Mouse (Mus musculus) neural tube, embryonic 13.5 days (tissue): ENCODE results near the gene Fabp6. TPM values are rescaled to one million over a fixed set of nuclear protein-coding genes. Genes with fewer than 3 reads are reported as not detected.

Source experiments
- ATAC-seq: fragments of 200-750 bp; cut with Nextera tagmentation; 2 replicates; pipeline ENCODE4 v1.8.0; 2017; ENCODE audit warnings: low read depth, mild to moderate bottlenecking, moderate TSS enrichment, moderate library complexity
- H3K27ac ChIP-seq: fragments of 300-500 bp; sonication (generic); replicated peaks from 2 replicates; pipeline ENCODE4 v1.5.1; 2015; ENCODE audit warnings: moderate library complexity, mild to moderate bottlenecking, inconsistent platforms
- H3K27me3 ChIP-seq: fragments of 300-500 bp; sonication (generic); 2 replicates; pipeline ENCODE4 v1.6.1; 2015; ENCODE audit warnings: mild to moderate bottlenecking, inconsistent platforms
- H3K36me3 ChIP-seq: fragments of 300-500 bp; sonication (generic); 2 replicates; pipeline ENCODE4 v1.6.1; 2015; ENCODE audit warnings: mild to moderate bottlenecking, inconsistent platforms
- H3K4me1 ChIP-seq: fragments of 300-500 bp; sonication (generic); replicated peaks from 2 replicates; pipeline ENCODE4 v1.6.1; 2015; ENCODE audit warnings: inconsistent platforms
- H3K4me2 ChIP-seq: fragments of 300-500 bp; sonication (generic); 2 replicates; pipeline ENCODE4 v1.6.1; 2015; ENCODE audit warnings: inconsistent platforms, mild to moderate bottlenecking, moderate library complexity
- H3K4me3 ChIP-seq: fragments of 300-500 bp; sonication (generic); 2 replicates; pipeline ENCODE4 v1.5.1; 2015; ENCODE audit warnings: mild to moderate bottlenecking, inconsistent platforms
- H3K9ac ChIP-seq: fragments of 300-500 bp; sonication (generic); 2 replicates; pipeline ENCODE4 v1.6.1; 2015; ENCODE audit warnings: moderate library complexity, mild to moderate bottlenecking, inconsistent platforms
- H3K9me3 ChIP-seq: fragments of 300-500 bp; sonication (generic); 2 replicates; pipeline ENCODE4 v1.6.1; 2016; ENCODE audit warnings: inconsistent platforms
- WGBS: fragments of 180-500 bp; shearing (Covaris S2); methylation state at CpG from one replicate; pipeline ENCODE4 v1.1.7; 2015; 5-methylcytosine and 5-hydroxymethylcytosine counted together
- polyA plus RNA-seq: library from polyadenylated mRNA; unstranded; fragments of >200 nt; fragmentation: Nextera tagmentation; extraction: Ambion mirVana; gene quantifications from 2 replicates; pipeline ENCODE4 v1.2.1, GENCODE M21; 2015

Gene Fabp6
- polyA plus RNA-seq, 1 experiment from 2014 or later: not detected

- no peak overlapping the region for H3K4me3 ChIP-seq
- no peaks in the 10 kb centered on the region for H3K27me3 ChIP-seq
- WGBS: 83% methylated on average over 5 of the region's 5 CpGs
- peaks cover 28% of the 10 kb centered on the region for H3K4me1 ChIP-seq
- no peaks in the 10 kb centered on the region for H3K36me3 ChIP-seq
- no peak overlapping the region for H3K27ac ChIP-seq
- no peak overlapping the region for H3K4me2 ChIP-seq
- no peak for ATAC-seq
- no peaks in the 10 kb centered on the region for H3K9me3 ChIP-seq
- no peak overlapping the region for H3K9ac ChIP-seq
These were observed 20.4 kb upstream of the Fabp6 start for GRCm38 (mm10) chr11:43621769-43622168.

DNA sequence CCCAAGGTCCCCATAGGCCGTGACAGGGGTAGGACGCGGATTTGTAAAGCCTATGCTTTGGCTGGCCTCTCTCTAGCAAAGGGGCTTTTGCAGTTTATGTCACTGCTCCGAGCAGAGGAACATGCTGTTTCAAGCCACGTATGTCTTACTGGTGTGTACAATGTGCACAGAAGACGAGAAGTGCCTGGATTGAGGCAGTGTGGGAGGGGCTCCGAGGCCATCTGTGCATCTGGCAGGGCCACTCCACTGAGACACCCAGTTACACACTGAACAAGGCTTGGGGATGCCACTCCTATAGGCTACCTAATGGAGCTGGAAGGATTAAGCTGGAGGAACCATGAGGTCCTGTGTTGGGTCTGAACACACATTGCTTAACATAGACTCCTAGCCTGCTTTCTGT is 17.1 kb upstream of the Fabp6 start:
- Histone ChIP-seq H3K27me3 (no peaks in the 10 kb centered on the region), H3K9me3 (no peaks in the 10 kb centered on the region), H3K36me3 (no peaks in the 10 kb centered on the region), H3K4me3 (no peak overlapping the region), H3K9ac (no peak overlapping the region), H3K4me1 (peaks cover 19% of the 10 kb centered on the region), H3K4me2 (no peak overlapping the region), H3K27ac (peak overlapping the region; percentile 76)
- WGBS: 44% methylated on average over 7 of the region's 7 CpGs
- ATAC-seq: peak; percentile 71

GRCm38 (mm10) chr11:43617924-43618323 is 16.6 kb upstream of the Fabp6 start:
- Histone ChIP-seq H3K9ac (no peak overlapping the region), H3K9me3 (no peaks in the 10 kb centered on the region), H3K27me3 (no peaks in the 10 kb centered on the region), H3K36me3 (no peaks in the 10 kb centered on the region), H3K4me3 (no peak overlapping the region), H3K4me1 (peaks cover 23% of the 10 kb centered on the region), H3K27ac (peak overlapping the region; percentile 76), H3K4me2 (no peak overlapping the region)
- peak; percentile 68; the same call in 1 of the 2 replicates for ATAC-seq
- 22% methylated on average over 5 of the region's 5 CpGs for WGBS

GRCm38 (mm10) chr11:43612834-43613488 is 11.6 kb upstream of the Fabp6 start:
- H3K36me3 ChIP-seq: no peaks in the 10 kb centered on the region
- H3K9ac ChIP-seq: peak overlapping the region; percentile 46; the same call in 1 of the 2 replicates
- WGBS: 26% methylated on average over 12 of the region's 12 CpGs
- H3K4me2 ChIP-seq: no peak overlapping the region
- peak; percentile 73 for ATAC-seq
- peak overlapping the region; percentile 86 for H3K27ac ChIP-seq
- H3K4me3 ChIP-seq: no peak overlapping the region
- H3K27me3 ChIP-seq: no peaks in the 10 kb centered on the region
- no peaks in the 10 kb centered on the region for H3K9me3 ChIP-seq
- H3K4me1 ChIP-seq: peaks cover 32% of the 10 kb centered on the region

DNA sequence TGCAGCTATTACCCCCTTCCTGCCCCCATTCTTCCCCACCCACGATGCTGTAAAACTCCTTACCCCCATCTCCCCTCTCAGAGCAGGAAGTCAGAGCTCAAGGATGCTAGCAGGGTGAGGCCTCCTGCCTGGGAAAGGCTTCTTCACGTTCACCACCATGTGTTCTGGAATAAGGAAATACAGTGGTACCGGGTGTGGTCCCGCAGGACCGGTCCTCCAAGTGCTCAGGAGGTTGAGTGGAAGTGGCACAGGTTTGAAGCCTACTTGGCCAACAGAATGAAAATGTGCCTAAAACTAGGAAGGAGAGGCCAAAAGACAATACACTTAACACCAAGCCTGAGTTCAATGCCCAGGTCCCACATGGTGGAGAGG is 9.3 kb upstream of the Fabp6 start:
- Histone ChIP-seq H3K9ac (no peak overlapping the region), H3K4me3 (no peak overlapping the region), H3K27me3 (no peaks in the 10 kb centered on the region), H3K4me2 (no peak overlapping the region), H3K9me3 (no peaks in the 10 kb centered on the region), H3K4me1 (peaks cover 24% of the 10 kb centered on the region), H3K27ac (no peak overlapping the region), H3K36me3 (no peaks in the 10 kb centered on the region)
- ATAC-seq: no peak
- whole genome bisulfite sequencing: 76% methylated on average over 5 of the region's 5 CpGs

DNA sequence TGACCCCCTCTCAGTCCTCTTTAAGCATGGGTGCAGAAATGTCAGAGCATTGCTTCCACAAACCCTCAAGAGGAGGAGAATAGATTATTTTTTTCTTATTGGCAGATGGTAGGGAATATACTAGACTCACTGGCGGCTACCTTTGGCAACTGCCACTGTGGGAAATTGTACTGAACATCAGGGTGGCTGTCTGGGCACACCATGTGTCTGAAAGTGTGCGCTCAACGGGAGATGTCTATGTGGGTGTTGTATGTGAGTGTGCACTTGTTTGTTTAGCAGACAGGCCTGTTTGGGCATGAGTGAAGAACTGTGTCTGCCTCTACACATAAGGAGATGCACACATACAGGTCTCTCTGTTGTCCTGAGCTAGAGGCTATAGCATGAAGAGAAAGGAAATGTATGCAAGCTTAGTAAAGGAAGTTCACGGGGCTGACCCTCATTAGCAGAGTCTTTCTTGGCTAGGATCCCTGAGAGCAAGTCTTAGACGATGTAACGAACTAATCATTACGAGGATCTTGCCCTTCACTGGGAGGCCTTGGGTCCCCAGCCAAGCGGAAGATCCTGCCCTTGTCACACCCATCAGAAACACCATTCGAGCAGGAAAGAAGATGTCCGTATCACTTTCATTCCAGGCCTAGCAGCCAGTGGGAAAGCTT is 8.8 kb upstream of the Fabp6 start:
- no peaks in the 10 kb centered on the region for H3K27me3 ChIP-seq
- H3K9me3 ChIP-seq: no peaks in the 10 kb centered on the region
- ATAC-seq: no peak
- H3K4me1 ChIP-seq: peaks cover 24% of the 10 kb centered on the region
- WGBS: 71% methylated on average over 10 of the region's 10 CpGs
- H3K27ac ChIP-seq: no peak overlapping the region
- H3K9ac ChIP-seq: no peak overlapping the region
- no peak overlapping the region for H3K4me2 ChIP-seq
- H3K36me3 ChIP-seq: no peaks in the 10 kb centered on the region
- no peak overlapping the region for H3K4me3 ChIP-seq

- H3K4me1 ChIP-seq: peaks cover 24% of the 10 kb centered on the region
- H3K27ac ChIP-seq: no peak overlapping the region; the same call in 1 of the 2 replicates
- H3K4me3 ChIP-seq: no peak overlapping the region
- ATAC-seq: 0 out of 2 replicates have a peak, but pooled peaks have one; percentile 32
- no peaks in the 10 kb centered on the region for H3K9me3 ChIP-seq
- no peak overlapping the region for H3K9ac ChIP-seq
- no peaks in the 10 kb centered on the region for H3K27me3 ChIP-seq
- WGBS: 34% methylated on average over 3 of the region's 3 CpGs
- H3K36me3 ChIP-seq: no peaks in the 10 kb centered on the region
- H3K4me2 ChIP-seq: no peak overlapping the region
These were observed 7.1 kb upstream of the Fabp6 start for GRCm38 (mm10) chr11:43608440-43608839.

DNA sequence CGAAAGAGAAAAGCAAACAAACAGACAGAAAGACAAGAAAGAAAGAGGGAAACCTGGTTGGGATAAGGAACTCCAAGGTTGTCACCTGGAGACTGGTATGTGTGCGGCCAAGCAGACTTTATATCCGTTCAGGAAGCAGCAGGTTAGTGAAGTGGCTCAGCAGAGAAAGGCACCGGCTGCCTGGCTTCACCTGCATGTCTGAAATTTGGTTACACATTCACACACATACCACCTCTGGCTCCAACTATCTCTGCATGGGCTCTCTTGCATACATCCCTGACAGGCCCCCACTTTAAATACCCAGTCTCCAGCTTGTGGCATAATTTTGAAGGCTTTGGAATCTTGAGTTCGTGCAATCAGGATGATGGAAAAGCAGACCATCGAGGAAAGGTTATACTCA is 4.5 kb upstream of the Fabp6 start:
- H3K9ac ChIP-seq: no peak overlapping the region
- peaks cover 15% of the 10 kb centered on the region for H3K4me1 ChIP-seq
- no peaks in the 10 kb centered on the region for H3K9me3 ChIP-seq
- H3K4me3 ChIP-seq: no peak overlapping the region
- no peak for ATAC-seq
- WGBS: 83% methylated on average over 6 of the region's 6 CpGs
- H3K27ac ChIP-seq: no peak overlapping the region
- H3K4me2 ChIP-seq: no peak overlapping the region
- H3K36me3 ChIP-seq: no peaks in the 10 kb centered on the region
- H3K27me3 ChIP-seq: no peaks in the 10 kb centered on the region

DNA sequence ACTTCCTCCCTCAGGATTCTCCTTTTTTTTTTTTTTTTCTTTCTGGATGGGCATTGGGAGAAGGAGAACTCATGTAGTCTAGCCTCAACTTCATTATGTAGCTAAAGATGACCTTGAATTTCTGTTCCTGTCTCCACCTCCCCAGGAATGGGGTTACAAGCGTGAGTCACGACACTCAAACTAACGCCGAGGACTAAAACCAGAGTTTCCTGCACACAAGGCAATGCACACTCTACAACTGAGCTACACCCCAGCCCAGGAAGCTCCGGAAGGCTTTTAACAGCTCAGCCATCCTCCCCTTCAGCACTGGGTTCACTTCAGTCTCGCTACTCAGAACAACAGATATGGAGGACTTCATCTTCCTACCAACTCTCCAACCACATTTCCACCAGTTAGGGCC is 3.6 kb upstream of the Fabp6 start:
- Histone ChIP-seq H3K4me2 (no peak overlapping the region), H3K27ac (no peak overlapping the region), H3K4me1 (peaks cover 11% of the 10 kb centered on the region), H3K36me3 (no peaks in the 10 kb centered on the region), H3K27me3 (no peaks in the 10 kb centered on the region), H3K9ac (no peak overlapping the region), H3K4me3 (no peak overlapping the region), H3K9me3 (no peaks in the 10 kb centered on the region)
- no peak for ATAC-seq
- WGBS: 94% methylated on average over 6 of the region's 6 CpGs

- no peaks in the 10 kb centered on the region for H3K36me3 ChIP-seq
- no peaks in the 10 kb centered on the region for H3K9me3 ChIP-seq
- WGBS: 93% methylated on average over 2 of the region's 2 CpGs
- no peak for ATAC-seq
- H3K9ac ChIP-seq: no peak overlapping the region
- no peak overlapping the region for H3K4me2 ChIP-seq
- H3K27me3 ChIP-seq: no peaks in the 10 kb centered on the region
- no peak overlapping the region for H3K27ac ChIP-seq
- peaks cover 11% of the 10 kb centered on the region for H3K4me1 ChIP-seq
- H3K4me3 ChIP-seq: no peak overlapping the region
These were observed 2.9 kb upstream of the Fabp6 start for GRCm38 (mm10) chr11:43604207-43604606.

DNA sequence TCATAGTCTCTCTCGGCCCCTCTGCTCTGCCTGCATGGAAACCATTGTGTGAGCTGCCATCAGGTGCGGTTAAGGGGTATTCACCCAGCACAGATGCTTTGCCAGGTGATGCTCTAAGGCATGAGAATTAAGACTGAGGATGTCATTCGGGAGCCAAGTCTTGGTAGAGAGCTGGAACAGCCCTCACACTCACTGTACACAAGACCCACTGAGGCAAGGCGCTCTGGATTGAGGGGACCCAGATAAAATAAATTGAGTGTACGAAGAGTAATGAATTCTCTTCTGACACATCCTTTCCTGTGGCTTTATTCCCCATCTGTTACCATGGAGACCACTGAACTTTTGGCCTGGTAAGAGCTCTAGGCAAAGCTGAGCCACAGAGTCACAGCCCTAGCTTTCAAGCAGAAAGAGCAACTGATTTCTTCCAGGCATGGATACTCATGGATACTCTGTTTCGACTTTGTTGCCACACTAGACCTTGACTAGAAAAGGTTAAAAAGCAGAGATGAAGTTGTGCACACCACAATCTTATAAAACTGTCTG is 11.7 kb downstream of the Fabp6 start:
- Histone ChIP-seq H3K4me2 (no peak overlapping the region), H3K9me3 (no peaks in the 10 kb centered on the region), H3K27ac (no peak overlapping the region), H3K27me3 (no peaks in the 10 kb centered on the region), H3K36me3 (peaks cover 27% of the 10 kb centered on the region), H3K9ac (no peak overlapping the region), H3K4me1 (peaks cover 12% of the 10 kb centered on the region), H3K4me3 (no peak overlapping the region)
- WGBS: 40% methylated on average over 6 of the region's 6 CpGs
- ATAC-seq: no peak

DNA sequence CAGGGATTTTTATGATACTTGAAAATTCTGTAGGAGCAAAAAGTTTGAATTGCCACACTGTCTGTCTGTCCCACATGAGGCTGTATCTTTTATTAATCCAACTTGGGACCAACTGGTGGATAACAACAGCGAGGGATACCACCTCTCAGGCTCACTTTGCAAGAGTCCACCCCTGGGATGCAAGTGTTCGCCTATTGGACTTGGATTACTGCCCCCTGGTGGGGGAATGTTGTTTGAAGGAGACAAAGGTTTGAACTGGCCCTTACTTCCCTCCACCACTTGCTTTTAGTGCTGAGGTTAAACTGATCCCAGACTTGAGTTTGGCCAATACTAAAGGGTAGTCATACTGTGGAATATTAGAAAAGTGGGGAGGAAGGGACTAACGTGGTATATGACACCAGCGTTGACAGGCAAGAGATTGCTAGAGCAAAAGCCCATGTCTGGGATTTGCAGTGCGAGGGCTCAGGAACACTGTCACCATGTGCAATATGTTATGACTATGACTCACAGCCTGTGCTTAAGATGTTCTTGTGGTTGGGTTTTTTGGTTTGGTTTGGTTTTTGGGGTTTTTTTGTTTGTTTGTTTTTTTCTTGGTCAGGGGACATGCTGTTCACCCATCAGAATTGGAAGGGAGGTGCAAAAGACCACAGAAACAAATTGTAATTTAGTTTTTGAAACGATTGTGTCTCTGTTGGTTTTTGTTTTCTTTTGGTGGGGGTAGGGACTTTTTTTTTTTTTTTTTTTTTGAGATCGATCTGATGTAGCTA is 14.8 kb downstream of the Fabp6 start, which contains the start of gene 4933415A04Rik:
Gene 4933415A04Rik (plus strand): TSS at position 717 of the 767 bp plus-strand sequence.
- H3K4me1 ChIP-seq: peaks cover 12% of the 10 kb centered on the region
- no peak within 1 kb of the TSS for H3K4me3 ChIP-seq
- no peak within 1 kb of the TSS for H3K27ac ChIP-seq
- no peaks in the 10 kb centered on the region for H3K27me3 ChIP-seq
- ATAC-seq: 0 out of 2 replicates have a peak, but pooled peaks have one; percentile 32
- H3K9ac ChIP-seq: no peak within 1 kb of the TSS
- 72% methylated on average over 7 of the region's 7 CpGs for WGBS
- no peaks in the 10 kb centered on the region for H3K9me3 ChIP-seq
- H3K4me2 ChIP-seq: no peak within 1 kb of the TSS
- peaks cover 44% of the 10 kb centered on the region for H3K36me3 ChIP-seq
